Mouse (Mus musculus) olfactory bulb, adult 2 months (tissue): ENCODE results near the gene Cldn14. TPM values are rescaled to one million over a fixed set of nuclear protein-coding genes. Genes with fewer than 3 reads are reported as not detected.

Experiments
- H3K27ac ChIP-seq: fragments of 200-500 bp; 2 replicates; pipeline ENCODE4 v1.5.1; 2012; ENCODE audit warnings: low read depth, low read length; ENCODE audit not compliant: insufficient read depth
- H3K4me1 ChIP-seq: fragments of 200-500 bp; 2 replicates; pipeline ENCODE4 v1.6.1; 2012; ENCODE audit warnings: low read length; ENCODE audit not compliant: control insufficient read depth, insufficient read depth
- H3K4me3 ChIP-seq: fragments of 200-500 bp; 2 replicates; pipeline ENCODE4 v1.5.1; 2012; ENCODE audit warnings: mild to moderate bottlenecking, low read depth, low read length, moderate library complexity; ENCODE audit not compliant: insufficient read depth
- CTCF ChIP-seq: fragments of 200-500 bp; IDR thresholded peaks from 2 replicates; pipeline ENCODE4 v1.5.1; 2012; ENCODE audit warnings: low read depth, mild to moderate bottlenecking, low read length, moderate library complexity; ENCODE audit not compliant: insufficient read depth
- POLR2A ChIP-seq: fragments of 200-500 bp; IDR thresholded peaks from 2 replicates; pipeline ENCODE4 v1.6.1; 2012; ENCODE audit warnings: mild to moderate bottlenecking, low read depth, low read length, moderate library complexity; ENCODE audit not compliant: insufficient read depth
- WGBS: fragments of 180-500 bp; shearing (Covaris S2); methylation state at CpG from one replicate; pipeline ENCODE4 v1.1.7; 2018; 5-methylcytosine and 5-hydroxymethylcytosine counted together
- polyA plus RNA-seq: library from polyadenylated mRNA; stranded (reverse); fragments of >200 nt; gene quantifications from 2 replicates; pipeline ENCODE4 v1.2.4, GENCODE M21; 2012; ENCODE audit warnings: low replicate concordance; ENCODE audit not compliant: missing spikeins, insufficient read depth, insufficient read length

The Cldn14 gene
- polyA plus RNA-seq, 1 experiment: not detected

DNA sequence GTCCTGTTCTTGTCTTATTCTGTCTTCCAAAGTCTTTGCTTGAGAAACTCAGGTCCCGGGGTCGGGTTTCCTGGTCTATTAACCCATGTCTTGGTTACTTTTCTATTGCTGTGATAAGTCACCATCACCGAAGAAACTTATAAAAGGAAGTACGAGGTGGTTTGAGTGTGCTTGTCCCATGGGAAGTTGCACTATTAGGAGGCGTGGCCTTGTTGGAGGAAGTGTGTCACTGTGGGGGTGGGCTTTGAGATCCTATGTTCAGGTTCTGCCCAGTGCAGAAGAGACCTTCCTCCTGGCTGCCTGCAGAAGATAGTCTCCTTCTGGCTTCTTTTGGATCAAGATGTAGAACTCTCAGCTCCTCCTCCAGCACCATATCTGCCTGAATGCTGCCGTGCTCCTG lies 120.2 kb downstream of the Cldn14 start:
- WGBS: 91% methylated on average over 6 of the region's 6 CpGs
- H3K27ac ChIP-seq: no peak overlapping the region

DNA sequence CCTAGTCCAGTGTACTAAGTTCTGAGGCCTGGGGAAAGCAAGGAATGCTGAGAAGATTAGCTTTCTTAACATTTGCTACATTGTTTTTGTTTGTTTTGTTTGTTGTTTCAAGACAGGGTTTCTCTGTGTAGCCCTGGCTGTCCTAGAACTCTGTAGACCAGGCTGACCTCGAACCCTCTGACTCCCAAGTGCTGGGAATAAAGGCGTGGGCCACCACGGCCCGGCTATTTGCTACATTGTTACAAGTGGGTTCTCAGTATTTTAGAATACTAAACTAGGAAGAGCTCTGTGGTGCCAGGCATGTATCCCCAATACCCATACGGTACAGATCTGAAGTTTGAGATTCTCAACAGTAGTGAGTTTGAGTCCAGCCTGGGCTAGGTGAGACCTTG lies 123.9 kb downstream of the Cldn14 start:
- H3K4me1 ChIP-seq: peaks cover 10% of the 10 kb centered on the region; the same call in 1 of the 2 replicates
- TF ChIP-seq POLR2A (no peak), CTCF (no peak)
- H3K4me3 ChIP-seq: no peak overlapping the region
- WGBS: 69% methylated on average over 5 of the region's 5 CpGs
- H3K27ac ChIP-seq: no peak overlapping the region

More for the DNA sequence above, 120.2 kb downstream of the Cldn14 start:
- TF ChIP-seq CTCF: no peak
- TF ChIP-seq POLR2A: no peak
- no peak overlapping the region for H3K4me3 ChIP-seq
- H3K4me1 ChIP-seq: peaks cover 7% of the 10 kb centered on the region; the same call in 1 of the 2 replicates

DNA sequence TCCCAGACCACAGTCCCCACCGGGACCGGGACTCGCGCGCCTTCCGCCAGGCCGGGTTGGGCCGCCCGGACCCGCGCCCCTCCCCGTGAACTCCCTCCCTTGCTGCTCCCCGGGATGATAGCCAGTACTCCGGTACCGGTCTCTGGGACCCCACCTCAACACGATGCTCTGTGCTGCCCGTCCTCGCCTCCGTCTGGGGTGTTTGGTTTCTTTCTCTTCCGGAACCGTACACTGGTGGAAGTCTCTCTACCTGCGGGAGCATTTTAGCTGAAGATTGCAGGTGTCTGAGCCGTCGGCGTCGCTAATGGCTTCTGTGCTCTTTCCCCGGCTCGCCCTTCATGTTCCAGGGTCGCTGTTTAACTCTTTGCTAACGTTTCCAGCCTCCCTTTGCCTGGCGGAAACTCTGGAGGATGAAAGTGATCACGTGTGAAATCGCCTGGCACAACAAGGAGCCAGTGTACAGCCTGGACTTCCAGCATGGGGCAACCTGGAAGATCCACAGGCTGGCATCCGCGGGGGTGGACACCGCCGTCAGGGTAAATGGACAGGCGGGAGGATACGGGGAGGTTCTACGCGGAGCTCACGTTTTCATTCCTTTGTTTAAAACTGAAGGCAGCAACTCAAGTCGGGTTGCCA lies 124.4 kb downstream of the Cldn14 start:
- WGBS: 2% methylated on average over 43 of the region's 43 CpGs
- H3K4me3 ChIP-seq: peak overlapping the region; percentile 56
- H3K27ac ChIP-seq: no peak overlapping the region
- peaks cover 10% of the 10 kb centered on the region; the same call in 1 of the 2 replicates for H3K4me1 ChIP-seq
- TF ChIP-seq POLR2A: no peak
- TF ChIP-seq CTCF: no peak

DNA sequence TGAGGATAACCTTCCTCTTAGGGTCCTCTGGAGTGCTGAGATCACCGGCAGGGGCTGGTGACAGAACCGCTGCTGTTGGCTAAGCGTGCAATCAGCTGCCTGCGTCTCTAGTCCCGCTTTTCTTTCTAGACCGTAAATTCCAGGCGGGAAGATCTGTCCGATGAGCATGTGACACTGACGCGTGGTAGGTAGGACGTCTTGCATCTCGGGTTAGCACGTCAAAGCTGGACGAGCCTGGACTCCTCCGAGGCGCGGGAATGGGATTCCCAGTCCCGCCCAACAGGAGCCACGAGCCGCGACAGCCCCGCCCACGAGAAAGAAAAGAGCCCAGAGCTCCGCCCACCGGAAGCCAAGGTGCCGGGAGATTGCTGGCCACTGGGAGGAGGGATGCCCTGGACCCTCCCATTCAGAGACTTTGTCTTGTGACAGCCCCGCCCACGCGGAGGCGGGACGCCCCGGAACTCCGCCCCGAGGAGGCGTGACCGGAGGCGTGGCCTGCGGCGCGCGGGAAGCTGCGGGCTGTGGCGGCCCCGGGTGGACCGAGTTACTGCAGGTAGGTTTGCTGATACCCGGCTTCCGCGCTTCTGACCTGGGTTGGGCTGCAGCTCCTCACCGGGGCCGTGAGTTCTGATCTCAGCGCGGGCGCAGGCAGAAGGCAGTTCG lies 125.1 kb downstream of the Cldn14 start, which contains the start of gene Chaf1b:
Chaf1b (plus strand) TSS at position 479 of the 663 bp plus-strand sequence.
- TF ChIP-seq CTCF: 0 out of 2 replicates have a peak, but pooled peaks have one; percentile 26
- no peak for TF ChIP-seq POLR2A
- Histone ChIP-seq H3K4me1 (peaks cover 10% of the 10 kb centered on the region; the same call in 1 of the 2 replicates), H3K27ac (no peak within 1 kb of the TSS), H3K4me3 (peak within 1 kb of the TSS; percentile 56)
- under 1% methylated on average over 54 of the region's 54 CpGs for WGBS

DNA sequence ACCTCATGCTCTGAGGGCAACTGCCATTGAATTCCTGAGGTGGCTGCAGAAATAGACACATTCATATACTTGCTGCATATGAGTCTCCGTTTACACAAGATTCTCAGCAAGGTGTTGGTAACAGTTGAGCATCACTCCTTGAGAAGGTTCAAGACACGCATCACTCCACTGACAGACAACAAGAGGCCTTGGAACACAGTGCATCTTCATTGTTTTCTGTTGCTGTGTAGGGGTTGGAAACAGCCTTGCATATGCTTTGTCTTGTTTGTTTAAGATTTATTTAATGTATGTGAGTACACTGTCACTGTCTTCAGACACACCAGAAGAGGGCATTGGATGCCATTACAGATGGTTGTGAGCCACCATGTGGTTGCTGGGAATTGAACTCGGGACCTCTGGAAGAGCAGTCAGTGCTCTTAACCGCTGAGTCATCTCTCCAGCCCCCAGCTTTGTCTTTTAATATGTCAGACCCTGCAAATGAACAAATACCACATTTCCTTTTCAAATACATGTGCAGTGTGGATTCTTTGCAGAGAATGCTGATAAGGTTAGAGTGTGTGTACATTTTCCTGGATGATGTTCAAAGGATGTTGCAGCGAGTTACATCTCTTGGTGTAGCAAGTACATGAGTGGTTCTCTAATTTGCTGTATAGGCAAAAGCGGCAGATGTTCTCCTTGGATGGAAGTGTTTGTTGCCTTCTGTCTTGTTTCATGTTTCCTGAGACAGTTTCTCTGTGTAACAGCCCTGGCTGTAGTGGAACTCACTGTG lies 130.8 kb downstream of the Cldn14 start:
- no peak overlapping the region for H3K27ac ChIP-seq
- no peaks in the 10 kb centered on the region for H3K4me1 ChIP-seq
- WGBS: 93% methylated on average over 6 of the region's 6 CpGs
- TF ChIP-seq CTCF: no peak
- TF ChIP-seq POLR2A: no peak
- no peak overlapping the region for H3K4me3 ChIP-seq

DNA sequence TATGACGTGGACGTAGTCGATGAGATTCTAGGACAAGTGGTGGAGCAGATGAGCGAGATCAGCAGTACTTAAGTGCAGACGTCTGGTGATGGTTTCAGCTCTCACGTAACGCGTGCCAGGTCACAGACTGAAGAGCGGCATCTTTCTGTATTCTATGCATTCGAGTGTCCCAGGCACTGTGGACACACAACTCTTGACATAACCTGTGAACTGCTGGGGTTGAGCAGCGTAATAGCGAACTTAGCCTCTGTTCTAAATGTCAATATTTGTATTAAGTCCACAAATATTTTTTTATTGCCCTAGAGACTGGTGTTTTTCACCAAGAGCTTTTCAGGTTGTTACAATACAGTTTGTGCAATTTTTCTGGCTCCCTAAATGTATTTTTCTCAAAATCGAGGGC lies 133.8 kb downstream of the Cldn14 start:
- Histone ChIP-seq H3K4me1 (no peaks in the 10 kb centered on the region), H3K4me3 (no peak overlapping the region), H3K27ac (no peak overlapping the region)
- TF ChIP-seq POLR2A: no peak
- TF ChIP-seq CTCF: no peak
- 93% methylated on average over 13 of the region's 13 CpGs for WGBS

Other genes starting within 250 kb of the Cldn14 start
- gene Morc3, start 176.7 kb downstream of the Cldn14 start, polyA plus RNA-seq: not detected in 2 replicates
- gene Chaf1b, start 124.9 kb downstream of the Cldn14 start, polyA plus RNA-seq: not detected in 2 replicates
- gene Sim2, start 76.1 kb upstream of the Cldn14 start, polyA plus RNA-seq: not detected in 2 replicates